Mouse (Mus musculus) bone marrow macrophage, adult 2 months (primary cell): ENCODE measurements around the gene Ankrd27.

ENCODE experiments used
- CTCF ChIP-seq: IDR thresholded peaks from 2 replicates; pipeline ENCODE4 v1.5.1; 2012; ENCODE audit warnings: low read depth, mild to moderate bottlenecking, low read length, moderate library complexity
- POLR2A ChIP-seq: IDR thresholded peaks from 2 replicates; pipeline ENCODE4 v1.6.1; 2012; ENCODE audit warnings: mild to moderate bottlenecking, low read depth, low read length, borderline replicate concordance

GRCm38 (mm10) chr7:35687229-35687628, 101.2 kb downstream of the Ankrd27 start:
- TF ChIP-seq CTCF (no peak), POLR2A (no peak)
